Mouse (Mus musculus) spleen, adult 2 months (tissue): Measurements from ENCODE around the gene F2.
"Not testable (repeated sequence)": the region's sequence is repeated elsewhere in the genome, so short reads cannot be mapped to it uniquely, and the experiment has no call there.

ENCODE experiments used
- CTCF ChIP-seq: fragments of 200-500 bp; IDR thresholded peaks from 2 replicates; pipeline ENCODE4 v1.5.1; 2011; ENCODE audit warnings: mild to moderate bottlenecking, inconsistent platforms; ENCODE audit not compliant: insufficient read depth, insufficient read length, insufficient replicate concordance; ENCODE audit errors: extremely low read depth
- POLR2A ChIP-seq: fragments of 200-500 bp; IDR thresholded peaks from 2 replicates; pipeline ENCODE4 v1.6.1; 2011; ENCODE audit warnings: low read depth, low read length, inconsistent platforms

DNA sequence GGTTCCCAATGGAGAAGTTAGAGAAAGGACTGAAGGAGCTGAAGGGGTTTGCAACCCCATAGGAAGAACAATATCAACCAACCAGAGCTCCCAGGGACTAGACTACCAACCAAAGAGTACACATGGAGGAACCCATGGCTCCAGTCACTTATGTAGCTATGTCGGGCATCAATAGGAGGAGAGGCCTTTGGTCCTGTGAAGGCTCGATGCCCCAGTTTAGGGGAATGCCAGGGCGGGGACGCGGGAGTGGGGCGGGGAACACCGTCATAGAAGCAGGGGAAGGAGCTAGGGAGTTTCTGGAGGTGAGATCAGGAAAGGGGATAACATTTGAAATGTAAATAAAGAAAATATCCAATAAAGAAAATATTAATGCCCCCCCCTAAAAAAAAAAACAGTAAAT is 12.8 kb downstream of the F2 start:
- TF ChIP-seq CTCF, POLR2A: not testable (repeated sequence)
